In the genomic region with DNA sequence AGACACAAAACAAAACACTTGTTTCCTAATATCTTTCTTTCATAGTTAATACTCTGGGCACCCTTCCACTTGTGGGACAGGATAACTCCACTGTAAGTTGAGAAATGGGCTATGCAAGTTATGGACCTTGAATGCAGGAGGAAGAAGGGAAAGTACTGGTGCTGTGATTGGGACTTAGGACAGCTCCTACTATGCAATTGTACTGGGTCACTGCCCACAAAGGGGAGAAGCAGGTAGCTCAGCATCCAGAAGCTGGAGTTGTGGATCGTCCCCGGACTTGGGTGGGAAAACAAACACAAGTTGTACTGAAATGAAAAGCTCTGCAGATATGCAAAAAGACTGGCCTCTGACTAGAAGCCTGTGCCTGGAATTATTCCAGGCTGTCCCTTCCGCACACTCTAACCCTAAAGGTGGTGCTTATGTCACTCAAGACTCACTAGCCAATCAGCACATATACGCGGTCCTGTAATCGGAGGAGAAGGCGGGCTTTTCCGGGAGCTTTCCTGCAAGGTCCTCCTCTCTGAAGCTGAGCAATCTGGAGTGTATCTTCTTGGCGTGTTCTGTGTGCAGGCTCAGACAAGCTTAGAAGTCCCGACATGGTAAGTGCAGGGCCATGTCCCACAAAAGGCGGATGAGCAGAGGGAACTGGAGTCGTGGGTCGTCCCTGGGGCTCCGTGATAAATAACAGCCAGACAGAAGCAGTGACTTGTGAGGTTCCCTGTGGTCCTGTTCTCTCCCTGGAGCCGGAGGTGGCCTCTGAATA, we compare ENCODE assay signal across 8 mouse cellular contexts. TPM values are rescaled to one million over a fixed set of nuclear protein-coding genes. Genes with fewer than 3 reads are reported as not detected.
A peak's percentile ranks its signal among the peaks of the same experiment; 100 is the strongest.
DNase-seq lines count a peak whose midpoint lies in the region; ATAC-seq and TF ChIP-seq lines count a peak whose summit lies in the region.
"Not testable (repeated sequence)": the region's sequence is repeated elsewhere in the genome, so short reads cannot be mapped to it uniquely, and the experiment has no call there.

TSS of gene Zfp937 (plus strand) at position 474 of the 763 bp plus-strand sequence.

- not testable (repeated sequence) for H3K9me3 ChIP-seq in ES-E14 (ENCODE audit: control insufficient read depth, insufficient read depth, low read depth, low read length); hindbrain, embryonic 12.5 days (replicated peaks); lung, embryonic 15.5 days

- peak within 1 kb of the TSS; percentile 51 for H3K4me2 ChIP-seq in hindbrain, embryonic 12.5 days (replicated peaks)
- peak within 1 kb of the TSS; percentile 47 for H3K4me2 ChIP-seq in lung, embryonic 15.5 days

- not testable (repeated sequence) for TF ChIP-seq POLR2A in olfactory bulb, adult 2 months (IDR thresholded peaks at IDR 0.05; ENCODE audit: insufficient read depth, low read depth, low read length)

- ATAC-seq in hindbrain, embryonic 12.5 days (ENCODE audit: low FRiP score): peak; percentile 100
- peak; percentile 100 for ATAC-seq in lung, embryonic 15.5 days (ENCODE audit: borderline replicate concordance, extremely low read depth, low FRiP score, low TSS enrichment)

- H3K4me1 ChIP-seq in ES-E14 (ENCODE audit: control insufficient read depth in 2 of 2, insufficient read depth in 2 of 2, low read length in 2 of 2, poor library complexity in 1 of 2); hindbrain, embryonic 12.5 days; lung, embryonic 15.5 days; olfactory bulb, adult 2 months (ENCODE audit: control insufficient read depth, insufficient read depth, low read length): not testable (repeated sequence)

- not testable (repeated sequence) for TF ChIP-seq CTCF in olfactory bulb, adult 2 months (IDR thresholded peaks at IDR 0.05; ENCODE audit: insufficient read depth, low read depth, low read length)

- H3K9ac ChIP-seq in ES-E14 (ENCODE audit: insufficient read depth, low read depth, low read length, poor library complexity, severe bottlenecking): peak within 1 kb of the TSS; percentile 67
- H3K9ac ChIP-seq in hindbrain, embryonic 12.5 days: peak within 1 kb of the TSS; percentile 47; the same call in 1 of the 2 replicates
- peak within 1 kb of the TSS; percentile 41 for H3K9ac ChIP-seq in lung, embryonic 15.5 days

- 3% methylated on average over 15 of the region's 15 CpGs for WGBS in hindbrain, embryonic 12.5 days
- WGBS in lung, embryonic 15.5 days: 2% methylated on average over 15 of the region's 15 CpGs
- under 1% methylated on average over 15 of the region's 15 CpGs for WGBS in olfactory bulb, adult 2 months

- in situ Hi-C loops in ES-E14 (cut with MboI; ENCODE audit: low sequenced_read_pairs in 2 of 2, unreplicated experiment in 2 of 2): not testable (repeated sequence)

- not testable (repeated sequence) for H3K27me3 ChIP-seq in hindbrain, embryonic 12.5 days; lung, embryonic 15.5 days

- peak within 1 kb of the TSS; percentile 43 to 72 for H3K4me3 ChIP-seq in ES-E14 (ENCODE audit: insufficient read depth in 1 of 2, low read depth in 1 of 2, low read length in 2 of 2, poor library complexity in 1 of 2, severe bottlenecking in 1 of 2)
- H3K4me3 ChIP-seq in hindbrain, embryonic 12.5 days: peak within 1 kb of the TSS; percentile 44
- H3K4me3 ChIP-seq in lung, embryonic 15.5 days: peak within 1 kb of the TSS; percentile 47
- peak within 1 kb of the TSS; percentile 53 for H3K4me3 ChIP-seq in olfactory bulb, adult 2 months (ENCODE audit: insufficient read depth, low read depth, low read length)

- peak; percentile 29 for DNase-seq in ES-E14 (ENCODE audit: low read depth, low spot score)
- peak; percentile 78 to 80 for DNase-seq in cerebellum, postnatal 14 days
- DNase-seq in frontal cortex, postnatal 25 days (ENCODE audit: low spot score in 2 of 2): peak; percentile 59 to 78
- DNase-seq in layer of hippocampus, adult 9-11 months: peak; percentile 93
- peak; percentile 2 for DNase-seq in thymus, postnatal 0 days (ENCODE audit: low spot score)

- H3K36me3 ChIP-seq in ES-E14 (ENCODE audit: control insufficient read depth, insufficient read depth, low read length, poor library complexity, severe bottlenecking); hindbrain, embryonic 12.5 days; lung, embryonic 15.5 days: not testable (repeated sequence)

- H3K27ac ChIP-seq in ES-E14 (ENCODE audit: insufficient read depth, low read depth, low read length, poor library complexity, severe bottlenecking); olfactory bulb, adult 2 months (ENCODE audit: insufficient read depth, low read depth, low read length): not testable (repeated sequence)
- peak within 1 kb of the TSS; percentile 55; the same call in 1 of the 2 replicates for H3K27ac ChIP-seq in hindbrain, embryonic 12.5 days
- H3K27ac ChIP-seq in lung, embryonic 15.5 days: peak within 1 kb of the TSS; percentile 61

RNA-seq across cellular contexts. Expression of gene Zfp937, which starts in this region (rescaled TPM):
- 6.8 and 7.9 TPM in 2 replicates for total RNA-seq in ES-E14 (2012; rRNA removed)
- polyA plus RNA-seq in hindbrain, embryonic 12.5 days (2016; fragmentation: Nextera tagmentation; extraction: Ambion mirVana): 10.7 and 12.1 TPM in 2 replicates
- polyA plus RNA-seq in lung, embryonic 15.5 days (2015; fragmentation: Nextera tagmentation; extraction: Ambion mirVana): 10.2 and 10.5 TPM in 2 replicates
- polyA plus RNA-seq in olfactory bulb, adult 2 months (2012; ENCODE audit: insufficient read depth, insufficient read length, low replicate concordance, missing spikeins): not detected in 2 replicates
- polyA plus RNA-seq in thymus, postnatal 0 days (2015; fragmentation: Nextera tagmentation; extraction: Ambion mirVana): 2.7 and 2.9 TPM in 2 replicates

Comparison
In these comparisons a context has a peak if more than half of its experiments do, and no peak if none do; other contexts are left out.
1. DNase-seq: peak in every context shown above with its lines; median percentile 93 in layer of hippocampus, adult 9-11 months; 79 in cerebellum, postnatal 14 days; 68 in frontal cortex, postnatal 25 days; 29 in ES-E14; 2 in thymus, postnatal 0 days.